Mouse (Mus musculus): ENCODE measurements around the gene Clpb. TPM values are rescaled to one million over a fixed set of nuclear protein-coding genes. Genes with fewer than 3 reads are reported as not detected.

Gene Clpb
- 23.6 and 48.0 TPM in 2 replicates for polyA plus RNA-seq (2012; rRNA removed; ENCODE audit: low replicate concordance)

DNA sequence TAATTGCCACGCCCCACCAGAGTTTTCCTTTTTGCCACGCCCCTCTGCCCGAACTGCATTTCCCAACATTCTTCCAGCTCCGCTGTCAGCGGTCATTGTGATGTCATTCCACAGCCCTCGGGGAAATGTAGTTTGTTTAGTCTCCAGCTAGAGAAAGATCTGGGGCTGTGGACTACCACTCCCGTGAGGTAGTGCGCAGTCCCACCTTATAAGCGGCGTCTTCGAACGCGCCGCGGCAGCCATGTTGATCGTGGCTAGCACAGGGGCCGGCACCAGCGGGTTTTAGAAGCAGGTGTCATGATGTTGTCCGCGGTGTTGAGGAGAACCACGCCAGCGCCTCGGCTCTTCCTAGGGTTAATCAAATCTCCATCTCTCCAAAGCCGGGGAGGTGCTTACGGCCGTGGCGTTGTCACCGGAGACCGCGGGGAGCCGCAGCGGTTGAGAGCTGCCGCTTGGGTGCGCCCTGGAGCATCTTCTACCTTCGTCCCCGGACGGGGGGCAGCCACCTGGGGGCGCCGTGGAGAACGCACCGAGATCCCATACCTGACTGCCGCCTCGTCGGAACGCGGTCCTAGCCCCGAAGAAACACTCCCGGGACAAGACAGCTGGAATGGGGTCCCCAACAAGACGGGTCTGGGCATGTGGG lies at the start of gene Clpb:
Clpb (plus strand) TSS at position 120 of the 646 bp plus-strand sequence.

DNA sequence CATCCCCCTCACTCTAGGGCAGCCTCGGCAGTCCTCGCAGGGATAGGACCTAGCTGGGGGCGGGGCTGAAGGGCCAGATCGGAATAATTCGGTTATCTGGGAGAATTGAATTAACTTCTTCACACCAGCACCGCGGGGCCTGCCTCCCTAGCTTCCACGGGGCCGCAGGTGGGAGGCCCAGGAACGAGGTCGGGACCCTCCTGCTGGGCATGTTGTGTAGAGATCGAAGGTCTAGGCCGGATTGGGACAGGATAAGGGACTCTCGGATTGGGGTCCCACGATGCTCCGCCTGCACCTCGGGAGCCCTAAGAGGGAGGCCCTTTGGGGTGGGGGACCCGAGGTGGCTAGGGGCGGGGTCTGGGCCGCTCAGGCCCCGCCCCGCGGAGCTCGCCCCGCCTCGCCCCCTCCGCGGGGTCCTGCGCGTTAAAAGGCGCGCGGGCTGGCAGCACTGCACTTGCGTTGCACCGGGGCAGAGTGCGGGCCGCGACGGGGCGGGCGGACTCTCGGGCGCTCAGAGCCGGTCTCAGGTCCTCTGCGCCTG lies 154.5 kb downstream of the Clpb start, which contains the start of gene Phox2a:
Phox2a (plus strand) TSS at position 453 of the 541 bp plus-strand sequence.

DNA sequence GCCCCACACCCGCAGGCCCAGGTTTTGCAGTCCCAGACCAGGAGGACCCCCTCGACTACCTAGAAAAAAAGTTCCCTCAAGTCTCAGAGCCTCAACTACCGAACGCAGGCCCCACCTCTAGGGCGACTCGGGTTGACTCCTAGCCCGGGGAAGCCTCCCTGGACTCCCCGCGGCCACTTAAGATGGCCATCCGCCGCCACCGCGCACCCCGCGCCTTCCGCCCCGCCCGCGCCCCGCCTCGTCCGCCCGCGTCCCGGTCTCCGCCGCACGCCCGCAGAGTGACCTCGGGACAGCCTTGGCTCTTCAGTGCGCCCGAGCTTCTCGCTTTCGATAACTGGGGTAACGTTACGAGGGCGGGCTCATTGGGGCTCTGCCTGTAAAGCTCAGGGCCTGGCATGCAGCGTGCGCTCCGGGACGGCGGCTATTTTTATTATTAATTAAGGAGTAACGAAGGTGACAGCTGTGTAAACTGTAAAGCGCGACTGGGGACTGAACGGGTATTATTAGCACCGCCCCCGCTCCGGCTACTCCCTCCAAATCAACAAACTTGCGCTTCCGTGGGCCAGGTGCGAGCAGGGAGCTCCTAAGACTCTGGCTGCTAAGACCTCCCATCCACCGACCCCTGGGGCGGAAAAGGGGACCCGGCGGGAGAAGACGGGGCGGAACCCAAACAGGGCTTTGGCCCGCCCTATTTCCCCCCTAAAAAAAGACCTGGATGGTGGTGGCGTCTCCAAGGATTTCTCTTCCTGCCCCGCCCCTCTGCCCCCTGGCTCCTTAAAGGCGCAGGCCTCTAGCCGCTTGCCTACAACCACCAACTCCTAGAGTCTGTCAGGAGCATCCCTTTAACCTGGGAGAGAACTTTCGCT lies 174.4 kb downstream of the Clpb start, which contains the start of gene Inppl1:
Inppl1 (minus strand) TSS at position 624 of the 866 bp plus-strand sequence.

Other genes with a start within 250 kb of the Clpb start
- gene Pde2a, start 241.9 kb upstream of the Clpb start, polyA plus RNA-seq (2012; rRNA removed; ENCODE audit: low replicate concordance): 46.6 and 49.9 TPM in 2 replicates
- gene Art2b, start 78.0 kb upstream of the Clpb start, polyA plus RNA-seq (2012; rRNA removed; ENCODE audit: low replicate concordance): 6.1 and 6.2 TPM in 2 replicates
- gene Phox2a, start 154.7 kb downstream of the Clpb start, polyA plus RNA-seq (2012; rRNA removed; ENCODE audit: low replicate concordance): 0.17 TPM in 1 of 2 replicates, not detected in the other
- gene Inppl1, start 174.6 kb downstream of the Clpb start, polyA plus RNA-seq (2012; rRNA removed; ENCODE audit: low replicate concordance): 117 and 153 TPM in 2 replicates
- 99.2 and 198 TPM in 2 replicates for gene Folr2, start 193.6 kb downstream of the Clpb start, polyA plus RNA-seq (2012; rRNA removed; ENCODE audit: low replicate concordance)
- gene Anapc15, start 200.1 kb downstream of the Clpb start, polyA plus RNA-seq (2012; rRNA removed; ENCODE audit: low replicate concordance): 45.5 and 65.2 TPM in 2 replicates
- 4.3 and 4.6 TPM in 2 replicates for gene Folr1, start 207.2 kb downstream of the Clpb start, polyA plus RNA-seq (2012; rRNA removed; ENCODE audit: low replicate concordance)
- gene Lamtor1, start 242.3 kb downstream of the Clpb start, polyA plus RNA-seq (2012; rRNA removed; ENCODE audit: low replicate concordance): 312 and 343 TPM in 2 replicates
- gene Tomt, start 242.7 kb downstream of the Clpb start, polyA plus RNA-seq (2012; rRNA removed; ENCODE audit: low replicate concordance): 0.60 and 0.75 TPM in 2 replicates

Data from mammary gland, adult 2 months (tissue).